Mouse (Mus musculus) erythroblast, embryonic 14.5 days (primary cell): ENCODE measurements around the gene Sdr42e1.

Experiments
- GATA1 ChIP-seq: IDR thresholded peaks from 2 replicates; pipeline ENCODE4 v1.6.1; 2012; ENCODE audit warnings: low read length, inconsistent platforms, mixed read lengths
- TAL1 ChIP-seq: IDR thresholded peaks from 3 replicates; pipeline ENCODE4 v1.6.1; 2012; ENCODE audit warnings: low read length, inconsistent platforms, mixed read lengths

DNA sequence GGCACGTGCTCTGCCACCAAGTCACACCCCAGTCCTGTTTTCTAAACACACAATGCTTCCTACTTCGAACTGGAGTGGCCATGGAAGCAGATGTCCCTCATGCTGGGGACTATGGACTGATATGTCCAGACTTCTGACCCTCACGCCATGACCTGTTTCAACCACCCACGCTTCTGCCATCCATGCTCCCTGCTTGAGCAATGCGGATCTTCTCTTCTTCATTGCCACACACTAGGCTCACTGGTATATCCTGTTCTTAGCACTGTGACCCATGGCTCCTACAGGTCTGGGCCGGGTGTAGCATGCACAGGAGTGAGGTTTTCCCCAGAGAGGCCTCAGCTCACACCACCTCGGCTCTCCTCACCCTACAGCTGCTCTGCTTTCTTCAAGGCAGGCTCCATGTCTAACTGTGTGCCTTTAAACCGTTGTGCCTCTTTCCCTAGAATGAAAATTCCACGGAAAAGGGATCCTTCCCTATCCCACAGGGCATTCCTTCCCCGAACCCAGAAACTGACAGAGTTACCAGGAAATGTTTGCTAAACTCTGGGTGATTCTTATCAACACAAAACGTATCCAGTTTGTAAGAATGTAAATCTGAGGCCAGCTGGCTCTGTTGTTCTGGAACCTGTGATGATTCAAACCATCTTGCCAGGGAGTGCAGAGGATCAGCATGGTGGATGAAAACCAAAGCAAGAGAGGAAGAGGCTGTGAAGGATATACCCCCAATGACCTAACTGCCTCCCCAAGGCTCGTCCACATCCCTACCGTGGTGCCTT lies 6.0 kb downstream of the Sdr42e1 start:
- TF ChIP-seq TAL1 = no peak
- TF ChIP-seq GATA1 = no peak
